Mouse (Mus musculus): ENCODE results near the gene Olfr315.
A peak's percentile ranks its signal among the peaks of the same experiment; 100 is the strongest.
"Not testable (repeated sequence)": the region's sequence is repeated elsewhere in the genome, so short reads cannot be mapped to it uniquely, and the experiment has no call there.

Gene Olfr315

GRCm38 (mm10) chr11:58772888-58773287 lies at the start of gene Olfr315:
TSS of gene Olfr315 (plus strand) at chr11:58773188.
- DNase-seq, result no peak

GRCm38 (mm10) chr11:58723914-58724313 lies 49.1 kb upstream of the Olfr315 start, which contains the start of gene Olfr318:
TSS of gene Olfr318 (minus strand) at chr11:58724014.
- DNase-seq, result no peak

- not testable (repeated sequence) for DNase-seq
These were observed 44.9 kb upstream of the Olfr315 start for GRCm38 (mm10) chr11:58727896-58728650.

GRCm38 (mm10) chr11:58733372-58733771 lies 39.6 kb upstream of the Olfr315 start:
- DNase-seq, result no peak

- no peak for DNase-seq
These were observed 34.2 kb upstream of the Olfr315 start, which contains the start of gene Olfr317 for GRCm38 (mm10) chr11:58738792-58739262. TSS of gene Olfr317 (minus strand) at chr11:58739212.

GRCm38 (mm10) chr11:58751096-58751495 lies 21.9 kb upstream of the Olfr315 start:
- not testable (repeated sequence) for DNase-seq

GRCm38 (mm10) chr11:58752434-58752833 lies 20.6 kb upstream of the Olfr315 start, which contains the start of gene Olfr316:
TSS of gene Olfr316 (plus strand) at chr11:58752734.
- DNase-seq, result no peak

- DNase-seq, result no peak
These were observed 9.6 kb downstream of the Olfr315 start, which contains the start of gene Olfr314 for GRCm38 (mm10) chr11:58782480-58783089. TSS of gene Olfr314 (plus strand) at chr11:58782952.

- DNase-seq, result no peak
These were observed 11.2 kb downstream of the Olfr315 start for GRCm38 (mm10) chr11:58784182-58784581.

GRCm38 (mm10) chr11:58787651-58788050 lies 14.7 kb downstream of the Olfr315 start:
- no peak for DNase-seq

GRCm38 (mm10) chr11:58788346-58788745 lies 15.4 kb downstream of the Olfr315 start:
- DNase-seq, result no peak

GRCm38 (mm10) chr11:58789532-58789931 lies 16.5 kb downstream of the Olfr315 start:
- no peak for DNase-seq

- no peak for DNase-seq
These were observed 17.1 kb downstream of the Olfr315 start for GRCm38 (mm10) chr11:58790053-58790452.

GRCm38 (mm10) chr11:58790646-58791045 lies 17.7 kb downstream of the Olfr315 start:
- DNase-seq, result no peak

GRCm38 (mm10) chr11:58795856-58796255 lies 22.9 kb downstream of the Olfr315 start:
- no peak for DNase-seq

GRCm38 (mm10) chr11:58796850-58797249 lies 23.9 kb downstream of the Olfr315 start:
- no peak for DNase-seq

- DNase-seq, result no peak
These were observed 26.8 kb downstream of the Olfr315 start for GRCm38 (mm10) chr11:58799747-58800146.

- no peak for DNase-seq
These were observed 28.7 kb downstream of the Olfr315 start, which contains the start of gene Fam183b for GRCm38 (mm10) chr11:58801558-58802228. TSS of gene Fam183b (minus strand) at chr11:58801960.

GRCm38 (mm10) chr11:58803871-58804270 lies 30.9 kb downstream of the Olfr315 start:
- DNase-seq, result no peak

- no peak for DNase-seq
These were observed 31.4 kb downstream of the Olfr315 start for GRCm38 (mm10) chr11:58804393-58804792.

- DNase-seq, result peak; percentile 21
These were observed 39.0 kb downstream of the Olfr315 start for GRCm38 (mm10) chr11:58812001-58812400.

GRCm38 (mm10) chr11:58814700-58815099 lies 41.7 kb downstream of the Olfr315 start, which contains the start of gene Olfr313:
TSS of gene Olfr313 (plus strand) at chr11:58815000.
- not testable (repeated sequence) for DNase-seq

- no peak for DNase-seq
These were observed 42.7 kb downstream of the Olfr315 start for GRCm38 (mm10) chr11:58815676-58816075.
